Mouse (Mus musculus): ENCODE measurements around the gene Bag6. TPM values are rescaled to one million over a fixed set of nuclear protein-coding genes. Genes with fewer than 3 reads are reported as not detected.

The Bag6 gene
- polyA plus RNA-seq, 1 experiment from 2014 or later: 37.5 TPM

DNA sequence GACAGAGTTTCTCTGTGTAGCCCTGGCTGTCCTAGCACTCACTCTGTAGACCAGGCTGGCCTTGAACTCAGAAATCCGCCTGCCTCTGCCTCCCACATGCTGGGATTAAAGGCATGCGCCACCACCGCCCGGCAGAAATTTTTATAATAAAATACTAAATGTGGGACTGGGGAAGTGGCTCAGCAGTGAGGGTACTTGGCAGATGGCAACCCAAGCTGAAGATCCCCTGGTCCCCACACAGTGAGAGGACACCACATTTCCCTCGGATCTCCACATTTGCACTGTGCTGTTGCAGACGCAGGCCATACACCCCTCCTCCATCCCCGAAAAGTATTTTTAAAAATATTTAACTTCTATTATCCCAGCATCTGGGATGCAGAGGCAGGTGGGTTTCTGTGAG is 1.5 kb upstream of the Bag6 start:
- WGBS: 96% methylated on average over 7 of the region's 7 CpGs
- no peak for ATAC-seq (replicated peaks; ENCODE audit: extremely low read depth, insufficient read depth, low FRiP score)
- Histone ChIP-seq H3K4me2 (ENCODE audit: low read depth, low read length) (no peak overlapping the region), H3K27me3 (ENCODE audit: control insufficient read depth, insufficient read depth, low read length) (no peaks in the 10 kb centered on the region), H3K4me1 (ENCODE audit: control insufficient read depth, insufficient read depth, low read length) (peaks cover 16% of the 10 kb centered on the region), H3K36me3 (ENCODE audit: control insufficient read depth, insufficient read depth) (peaks cover under 1% of the 10 kb centered on the region), H3K9me3 (replicated peaks; ENCODE audit: control insufficient read depth, low read length) (no peaks in the 10 kb centered on the region), H3K9ac (ENCODE audit: low read length) (no peak overlapping the region), H3K4me3 (ENCODE audit: low read length) (no peak overlapping the region), H3K27ac (ENCODE audit: low read length) (no peak overlapping the region)

DNA sequence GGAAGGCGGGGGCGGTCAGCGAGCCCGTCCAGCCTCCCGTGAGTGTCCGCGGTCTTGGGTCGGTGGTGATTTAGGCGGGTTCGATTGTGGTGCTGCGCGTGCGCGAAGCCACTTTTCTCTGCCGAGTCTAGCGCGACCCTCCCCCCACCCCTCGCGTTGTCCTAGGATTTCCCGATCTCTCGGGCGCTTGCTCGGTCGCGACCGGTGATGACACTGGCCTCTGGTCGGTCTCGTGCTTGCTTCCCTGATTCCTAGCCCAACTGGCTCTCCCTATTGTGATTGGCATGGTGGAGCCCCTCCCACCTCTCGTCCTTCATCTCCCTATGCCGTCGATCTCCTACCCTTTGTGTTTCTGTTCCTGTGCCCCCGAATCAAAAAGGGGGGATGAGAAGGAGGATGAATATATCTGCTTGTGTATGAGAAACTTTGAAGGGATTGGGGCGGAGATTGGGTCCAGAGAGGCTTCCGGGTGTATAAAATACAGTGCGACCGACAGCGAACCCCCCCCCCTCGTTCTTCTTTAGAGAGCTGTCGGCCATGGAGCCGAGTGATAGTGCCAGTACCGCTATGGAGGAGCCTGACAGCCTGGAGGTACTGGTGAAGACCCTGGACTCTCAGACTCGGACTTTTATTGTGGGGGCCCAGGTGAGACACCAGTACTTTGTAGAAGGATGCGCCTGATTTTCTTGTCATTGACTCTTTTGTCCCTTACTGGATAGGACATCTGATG is 778 bp downstream of the Bag6 start:
- WGBS: under 1% methylated on average over 43 of the region's 43 CpGs
- Histone ChIP-seq H3K4me2 (ENCODE audit: low read depth, low read length) (peak overlapping the region; percentile 92), H3K9me3 (replicated peaks; ENCODE audit: control insufficient read depth, low read length) (no peaks in the 10 kb centered on the region), H3K36me3 (ENCODE audit: control insufficient read depth, insufficient read depth) (peaks cover 20% of the 10 kb centered on the region), H3K27me3 (ENCODE audit: control insufficient read depth, insufficient read depth, low read length) (no peaks in the 10 kb centered on the region), H3K27ac (ENCODE audit: low read length) (peak overlapping the region; percentile 97), H3K9ac (ENCODE audit: low read length) (peak overlapping the region; percentile 90), H3K4me1 (ENCODE audit: control insufficient read depth, insufficient read depth, low read length) (peaks cover 16% of the 10 kb centered on the region), H3K4me3 (ENCODE audit: low read length) (peak overlapping the region; percentile 86)
- ATAC-seq (replicated peaks; ENCODE audit: extremely low read depth, insufficient read depth, low FRiP score): peak; percentile 51

DNA sequence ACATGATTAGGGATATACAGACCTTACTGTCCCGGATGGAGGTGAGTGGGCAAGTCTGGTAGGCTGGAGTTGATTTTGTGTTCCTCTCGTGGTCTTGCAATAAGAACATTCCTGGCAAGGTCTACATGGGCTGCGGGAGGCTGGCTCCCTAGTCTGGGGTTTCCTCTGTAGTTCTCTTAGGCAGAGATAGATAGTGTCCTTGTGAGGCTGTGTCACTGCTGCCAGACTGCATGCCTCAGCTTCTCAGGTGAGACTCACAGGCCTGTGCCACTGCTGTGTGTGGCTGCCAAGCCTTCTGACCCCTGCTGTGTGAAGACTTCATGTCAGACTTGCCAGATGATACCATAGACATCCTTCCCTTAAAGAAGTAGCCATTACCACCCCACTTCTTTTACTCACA is 4.3 kb downstream of the Bag6 start:
- Histone ChIP-seq H3K27ac (ENCODE audit: low read length) (no peak overlapping the region), H3K4me1 (ENCODE audit: control insufficient read depth, insufficient read depth, low read length) (peaks cover 16% of the 10 kb centered on the region), H3K36me3 (ENCODE audit: control insufficient read depth, insufficient read depth) (peaks cover 54% of the 10 kb centered on the region), H3K9ac (ENCODE audit: low read length) (no peak overlapping the region), H3K4me3 (ENCODE audit: low read length) (no peak overlapping the region), H3K9me3 (replicated peaks; ENCODE audit: control insufficient read depth, low read length) (no peaks in the 10 kb centered on the region), H3K4me2 (ENCODE audit: low read depth, low read length) (no peak overlapping the region), H3K27me3 (ENCODE audit: control insufficient read depth, insufficient read depth, low read length) (no peaks in the 10 kb centered on the region)
- no peak for ATAC-seq (replicated peaks; ENCODE audit: extremely low read depth, insufficient read depth, low FRiP score)
- WGBS: 94% methylated on average over 3 of the region's 3 CpGs

DNA sequence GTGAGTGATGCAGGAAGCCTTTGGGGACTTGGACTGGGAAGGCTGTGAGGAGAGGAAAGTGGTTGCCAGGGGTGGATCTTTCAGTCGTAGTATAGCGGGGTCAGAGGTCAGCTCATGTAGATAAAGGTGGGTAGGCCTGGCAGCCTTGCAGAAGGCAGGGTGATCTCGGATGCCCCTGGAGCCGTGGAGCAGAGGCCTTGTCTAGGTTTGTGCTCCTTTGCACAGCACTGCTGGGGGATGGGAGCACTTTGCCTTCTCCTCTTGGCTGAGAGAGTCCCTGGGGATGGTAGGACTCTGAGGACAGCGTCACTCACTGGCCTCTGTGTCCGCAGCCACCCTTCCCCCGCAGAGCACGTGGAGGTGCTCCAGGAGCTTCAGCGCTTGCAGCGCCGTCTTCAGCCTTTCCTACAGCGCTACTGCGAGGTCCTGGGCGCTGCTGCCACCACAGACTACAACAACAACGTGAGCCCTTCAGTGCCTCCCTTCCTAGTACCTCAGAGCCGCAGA is 5.6 kb downstream of the Bag6 start:
- Histone ChIP-seq H3K27me3 (ENCODE audit: control insufficient read depth, insufficient read depth, low read length) (no peaks in the 10 kb centered on the region), H3K4me3 (ENCODE audit: low read length) (no peak overlapping the region), H3K9ac (ENCODE audit: low read length) (no peak overlapping the region), H3K27ac (ENCODE audit: low read length) (no peak overlapping the region), H3K9me3 (replicated peaks; ENCODE audit: control insufficient read depth, low read length) (no peaks in the 10 kb centered on the region), H3K36me3 (ENCODE audit: control insufficient read depth, insufficient read depth) (peaks cover 66% of the 10 kb centered on the region), H3K4me2 (ENCODE audit: low read depth, low read length) (no peak overlapping the region), H3K4me1 (ENCODE audit: control insufficient read depth, insufficient read depth, low read length) (peaks cover 16% of the 10 kb centered on the region)
- WGBS: 70% methylated on average over 16 of the region's 16 CpGs
- no peak for ATAC-seq (replicated peaks; ENCODE audit: extremely low read depth, insufficient read depth, low FRiP score)

DNA sequence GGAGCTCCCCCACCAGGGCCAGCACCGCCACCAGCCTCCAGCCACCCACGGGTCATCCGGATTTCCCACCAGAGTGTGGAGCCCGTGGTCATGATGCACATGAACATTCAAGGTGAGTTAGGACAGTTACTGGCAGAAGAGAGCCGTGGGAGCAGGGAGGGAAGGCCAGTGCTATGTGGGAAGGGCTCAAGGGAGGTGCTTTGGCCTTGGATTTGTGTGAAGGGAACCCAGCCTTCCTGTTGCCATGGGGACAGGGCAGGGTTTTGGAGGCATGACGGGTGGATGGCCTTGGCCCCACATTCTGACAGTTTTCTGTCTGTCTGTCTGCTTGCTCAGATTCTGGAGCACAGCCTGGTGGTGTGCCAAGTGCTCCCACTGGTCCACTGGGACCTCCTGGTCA is 7.0 kb downstream of the Bag6 start:
- 93% methylated on average over 6 of the region's 6 CpGs for WGBS
- Histone ChIP-seq H3K4me2 (ENCODE audit: low read depth, low read length) (no peak overlapping the region), H3K27ac (ENCODE audit: low read length) (no peak overlapping the region), H3K27me3 (ENCODE audit: control insufficient read depth, insufficient read depth, low read length) (no peaks in the 10 kb centered on the region), H3K9me3 (replicated peaks; ENCODE audit: control insufficient read depth, low read length) (no peaks in the 10 kb centered on the region), H3K4me1 (ENCODE audit: control insufficient read depth, insufficient read depth, low read length) (peaks cover 6% of the 10 kb centered on the region), H3K4me3 (ENCODE audit: low read length) (no peak overlapping the region), H3K9ac (ENCODE audit: low read length) (no peak overlapping the region), H3K36me3 (ENCODE audit: control insufficient read depth, insufficient read depth) (peaks cover 74% of the 10 kb centered on the region)
- ATAC-seq (replicated peaks; ENCODE audit: extremely low read depth, insufficient read depth, low FRiP score): no peak

DNA sequence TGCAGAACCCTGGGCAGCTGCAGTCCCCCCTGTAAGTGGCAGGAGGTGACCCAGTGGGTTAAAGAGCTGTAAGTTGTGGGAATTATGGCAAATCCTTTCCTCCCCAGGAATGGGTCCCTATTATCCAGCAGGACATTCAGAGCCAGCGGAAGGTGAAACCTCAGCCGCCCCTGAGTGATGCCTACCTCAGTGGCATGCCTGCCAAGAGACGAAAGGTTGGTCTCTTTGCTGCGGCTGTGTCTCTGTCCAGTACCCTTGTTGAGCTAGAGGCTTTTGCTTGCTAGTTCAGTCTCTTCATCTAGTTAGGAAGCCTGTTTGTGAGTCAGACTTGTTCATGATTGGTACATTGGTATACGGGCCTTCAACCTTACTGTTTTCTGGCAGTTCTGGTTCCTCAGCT is 11.2 kb downstream of the Bag6 start:
- no peak overlapping the region for H3K9ac ChIP-seq (ENCODE audit: low read length)
- H3K4me3 ChIP-seq (ENCODE audit: low read length): no peak overlapping the region
- peaks cover 81% of the 10 kb centered on the region for H3K36me3 ChIP-seq (ENCODE audit: control insufficient read depth, insufficient read depth)
- no peaks in the 10 kb centered on the region for H3K9me3 ChIP-seq (replicated peaks; ENCODE audit: control insufficient read depth, low read length)
- WGBS: 84% methylated on average over 5 of the region's 5 CpGs
- no peaks in the 10 kb centered on the region for H3K27me3 ChIP-seq (ENCODE audit: control insufficient read depth, insufficient read depth, low read length)
- no peak overlapping the region for H3K27ac ChIP-seq (ENCODE audit: low read length)
- no peak for ATAC-seq (replicated peaks; ENCODE audit: extremely low read depth, insufficient read depth, low FRiP score)
- H3K4me2 ChIP-seq (ENCODE audit: low read depth, low read length): no peak overlapping the region
- no peaks in the 10 kb centered on the region for H3K4me1 ChIP-seq (ENCODE audit: control insufficient read depth, insufficient read depth, low read length)

DNA sequence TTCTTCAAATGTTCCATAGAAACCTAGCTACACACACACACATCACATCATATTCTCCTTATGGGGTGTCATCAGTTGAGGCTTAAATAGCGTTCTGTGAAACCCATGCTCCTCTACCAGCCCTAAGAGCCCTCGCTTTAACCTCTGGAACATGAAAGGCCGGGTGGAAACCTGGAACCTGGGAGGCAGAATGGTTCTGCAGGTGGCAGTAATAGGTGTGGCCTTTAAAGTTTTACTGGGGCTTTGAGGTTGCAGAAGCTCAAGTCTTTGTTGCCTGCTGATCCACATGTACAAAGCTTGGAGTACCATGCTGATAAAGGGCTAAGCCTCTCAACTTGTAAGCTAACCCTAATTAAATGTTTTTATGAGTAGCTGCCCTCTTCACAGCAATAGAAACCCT is 12.4 kb downstream of the Bag6 start:
- 60% methylated on average over 3 of the region's 3 CpGs for WGBS
- Histone ChIP-seq H3K4me2 (ENCODE audit: low read depth, low read length) (no peak overlapping the region), H3K4me3 (ENCODE audit: low read length) (no peak overlapping the region), H3K27ac (ENCODE audit: low read length) (no peak overlapping the region), H3K36me3 (ENCODE audit: control insufficient read depth, insufficient read depth) (peaks cover 81% of the 10 kb centered on the region), H3K4me1 (ENCODE audit: control insufficient read depth, insufficient read depth, low read length) (no peaks in the 10 kb centered on the region), H3K9ac (ENCODE audit: low read length) (no peak overlapping the region), H3K27me3 (ENCODE audit: control insufficient read depth, insufficient read depth, low read length) (no peaks in the 10 kb centered on the region), H3K9me3 (replicated peaks; ENCODE audit: control insufficient read depth, low read length) (no peaks in the 10 kb centered on the region)
- no peak for ATAC-seq (replicated peaks; ENCODE audit: extremely low read depth, insufficient read depth, low FRiP score)

DNA sequence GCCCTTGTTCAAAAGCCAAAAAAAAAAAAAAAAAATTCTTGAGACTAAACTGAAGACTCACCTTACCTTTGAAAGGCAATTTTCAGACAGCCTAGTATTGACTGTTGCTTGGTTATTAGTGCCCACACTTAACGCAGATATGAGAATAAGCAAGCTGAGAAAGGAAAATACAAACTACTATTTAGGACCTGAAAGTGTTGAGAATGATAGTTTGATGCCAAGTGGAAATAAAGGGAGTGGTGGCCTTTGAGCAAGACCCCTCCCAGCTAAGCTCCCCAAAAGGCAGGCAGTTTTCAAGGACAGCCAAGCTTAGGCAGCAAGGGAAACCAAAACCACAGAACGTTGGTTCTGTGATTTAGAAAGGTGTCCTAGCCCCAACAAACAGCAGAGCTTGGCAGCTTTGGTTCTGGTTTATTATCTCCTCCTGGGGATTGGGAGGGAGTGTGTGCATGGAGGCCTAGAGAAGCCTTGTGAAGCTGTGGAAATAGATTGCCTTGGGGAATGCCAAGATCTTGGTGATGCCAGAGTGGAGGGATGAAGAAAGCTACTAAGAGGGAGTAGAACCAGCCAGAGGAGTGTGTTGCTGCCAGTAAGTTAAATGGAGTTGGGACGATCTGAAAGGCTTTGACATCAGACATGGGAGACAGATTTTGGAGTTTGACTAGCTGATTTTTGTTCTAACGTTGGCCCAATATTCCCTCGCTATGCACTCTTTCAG is 13.1 kb downstream of the Bag6 start:
- ATAC-seq (replicated peaks; ENCODE audit: extremely low read depth, insufficient read depth, low FRiP score): no peak

DNA sequence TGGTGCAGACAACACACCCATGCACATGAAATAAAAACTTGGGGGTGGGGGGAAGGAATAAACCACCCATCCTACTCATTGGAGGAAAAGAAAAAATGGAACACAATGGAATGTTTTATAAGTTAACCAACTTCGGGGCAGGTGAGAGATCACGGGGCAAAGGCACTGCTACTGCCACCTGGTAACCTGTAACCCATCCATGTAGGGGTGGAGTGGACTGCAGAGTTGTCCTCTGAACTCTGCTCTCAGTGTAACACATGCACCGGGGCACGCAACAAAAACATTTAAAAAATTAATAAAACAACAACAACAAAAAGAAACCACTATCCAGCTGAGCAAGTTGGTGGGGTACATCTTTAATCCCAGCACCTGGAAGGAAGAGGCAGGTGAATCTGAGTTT is 17.1 kb downstream of the Bag6 start:
- no peak for ATAC-seq (replicated peaks; ENCODE audit: extremely low read depth, insufficient read depth, low FRiP score)
- Histone ChIP-seq H3K9me3 (replicated peaks; ENCODE audit: control insufficient read depth, low read length) (no peaks in the 10 kb centered on the region), H3K4me1 (ENCODE audit: control insufficient read depth, insufficient read depth, low read length) (no peaks in the 10 kb centered on the region), H3K36me3 (ENCODE audit: control insufficient read depth, insufficient read depth) (peaks cover 90% of the 10 kb centered on the region), H3K27ac (ENCODE audit: low read length) (no peak overlapping the region), H3K4me3 (ENCODE audit: low read length) (no peak overlapping the region), H3K27me3 (ENCODE audit: control insufficient read depth, insufficient read depth, low read length) (no peaks in the 10 kb centered on the region), H3K9ac (ENCODE audit: low read length) (no peak overlapping the region), H3K4me2 (ENCODE audit: low read depth, low read length) (no peak overlapping the region)
- WGBS: 94% methylated on average over 4 of the region's 4 CpGs

More for the DNA sequence above, 13.1 kb downstream of the Bag6 start:
- Histone ChIP-seq H3K36me3 (ENCODE audit: control insufficient read depth, insufficient read depth) (peaks cover 81% of the 10 kb centered on the region), H3K4me1 (ENCODE audit: control insufficient read depth, insufficient read depth, low read length) (no peaks in the 10 kb centered on the region), H3K9me3 (replicated peaks; ENCODE audit: control insufficient read depth, low read length) (no peaks in the 10 kb centered on the region), H3K9ac (ENCODE audit: low read length) (no peak overlapping the region), H3K4me3 (ENCODE audit: low read length) (no peak overlapping the region), H3K27ac (ENCODE audit: low read length) (no peak overlapping the region), H3K27me3 (ENCODE audit: control insufficient read depth, insufficient read depth, low read length) (no peaks in the 10 kb centered on the region), H3K4me2 (ENCODE audit: low read depth, low read length) (no peak overlapping the region)
- WGBS: 61% methylated on average over 5 of the region's 5 CpGs
